Mouse (Mus musculus) cerebellum, adult 11 months (tissue): Measurements from ENCODE around the gene Tmem242.
A peak's percentile ranks its signal among the peaks of the same experiment; 100 is the strongest.

Experiments used
- DNase-seq: peaks from one replicate; pipeline ENCODE4 v3.0.0; 2022

Gene Tmem242

DNA sequence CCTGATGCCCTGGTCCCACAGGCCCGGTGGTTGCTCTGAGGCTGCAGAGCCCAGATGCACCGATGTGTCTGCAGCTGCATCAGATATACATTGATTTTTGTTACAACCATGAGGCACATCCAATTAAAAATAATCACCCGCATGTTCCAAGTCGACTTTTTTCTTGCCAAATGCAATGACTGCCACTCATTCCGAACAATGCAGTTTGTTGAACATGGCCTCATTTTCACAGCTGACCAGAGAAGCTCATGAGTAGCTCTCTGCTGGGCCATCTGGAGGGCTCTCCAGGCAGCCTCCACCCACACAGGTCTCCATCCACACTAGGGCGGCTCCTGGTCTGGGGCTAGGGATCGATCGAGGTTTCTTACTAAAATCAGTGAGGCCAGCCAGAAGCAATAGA, 67.1 kb downstream of the Tmem242 start:
- DNase-seq: peak; percentile 41

GRCm38 (mm10) chr17:5371521-5371920, 68.5 kb downstream of the Tmem242 start:
- DNase-seq: no peak

DNA sequence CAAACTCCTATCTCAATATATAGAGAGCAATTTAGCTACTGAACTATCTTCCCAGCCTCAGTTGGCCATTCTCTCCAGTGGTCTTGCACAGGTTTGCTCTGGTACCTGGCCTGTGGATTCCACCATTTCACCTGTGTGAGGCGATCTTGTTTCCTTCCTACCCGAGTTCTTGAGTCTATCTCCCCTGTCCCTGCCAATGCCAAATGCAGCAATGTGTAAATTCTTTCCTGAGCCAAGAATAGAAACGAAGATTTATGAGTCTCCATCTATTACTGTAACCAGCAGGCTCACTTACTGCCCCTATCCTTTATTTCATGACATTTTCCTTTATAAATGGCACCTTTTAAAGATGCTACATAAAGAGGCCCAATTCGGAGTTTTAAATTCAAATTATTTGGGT, 69.0 kb downstream of the Tmem242 start:
- no peak for DNase-seq

GRCm38 (mm10) chr17:5365992-5366398, 74.1 kb downstream of the Tmem242 start:
- no peak for DNase-seq
